Mouse (Mus musculus): ENCODE measurements around the gene AA986860. TPM values are rescaled to one million over a fixed set of nuclear protein-coding genes. Genes with fewer than 3 reads are reported as not detected.

The AA986860 gene
- polyA plus RNA-seq, 1 experiment from 2014 or later, result 32.3 TPM

DNA sequence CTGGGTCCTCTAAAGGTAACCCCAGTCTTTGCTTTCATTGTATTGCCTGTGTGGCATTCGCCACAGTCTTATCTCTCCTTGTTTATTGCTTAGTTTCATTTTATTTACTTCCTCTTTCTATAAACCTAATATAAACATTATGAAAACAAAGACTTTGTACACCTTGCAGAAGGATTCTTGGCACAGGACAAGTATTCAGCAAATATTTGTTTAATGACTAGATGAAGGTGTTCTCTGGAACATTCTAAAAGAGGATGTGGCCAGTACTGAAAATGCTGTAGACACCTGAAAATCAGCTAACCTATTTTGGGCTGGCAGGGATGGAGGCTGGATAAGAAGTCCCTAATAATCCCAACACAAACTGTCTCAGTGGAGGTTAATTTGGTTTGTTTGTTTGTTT is 29.8 kb downstream of the AA986860 start:
- Histone ChIP-seq H3K36me3 (no peaks in the 10 kb centered on the region), H3K9me3 (no peaks in the 10 kb centered on the region), H3K4me3 (replicated peaks) (no peak overlapping the region), H3K4me2 (no peak overlapping the region), H3K27ac (no peak overlapping the region), H3K27me3 (replicated peaks) (no peaks in the 10 kb centered on the region), H3K9ac (no peak overlapping the region), H3K4me1 (no peaks in the 10 kb centered on the region)
- 62% methylated on average over 1 of the region's 1 CpGs for WGBS
- ATAC-seq (ENCODE audit: insufficient read depth, low FRiP score, low read depth), result no peak

DNA sequence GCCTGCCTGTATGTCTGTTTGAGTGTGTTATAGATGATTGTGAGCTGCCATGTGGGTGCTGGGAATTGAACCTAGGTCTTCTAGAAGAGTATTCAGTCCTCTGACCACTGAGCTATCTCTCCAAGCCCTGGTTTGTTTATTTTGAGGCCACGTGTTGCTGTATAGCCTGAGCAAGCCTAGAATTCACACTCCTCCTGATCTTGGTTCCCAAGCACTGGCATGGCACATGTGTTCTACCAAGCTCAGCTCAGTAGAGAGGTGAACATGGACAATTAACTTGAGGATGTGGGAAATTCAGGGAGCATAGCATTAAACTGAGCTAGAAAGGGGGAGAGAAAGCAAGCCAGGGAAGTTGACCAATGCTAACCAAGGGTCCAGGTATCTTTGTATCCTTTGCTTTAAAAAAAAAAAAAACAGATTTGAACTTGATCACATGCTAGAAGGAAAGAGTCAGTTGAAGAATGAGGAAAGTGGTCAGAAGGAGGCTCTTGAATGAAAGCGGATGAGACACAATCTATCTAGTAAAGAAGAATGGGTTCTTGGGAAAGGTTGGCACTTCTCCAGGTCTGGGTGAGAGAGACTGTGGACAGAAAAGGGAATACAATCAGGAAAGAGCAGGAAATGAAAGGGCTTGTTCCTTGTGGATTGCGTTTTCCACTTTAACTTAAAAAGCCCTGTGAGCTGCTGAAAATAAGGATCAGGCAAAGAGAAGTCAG is 30.4 kb downstream of the AA986860 start:
- Histone ChIP-seq H3K9ac (no peak overlapping the region), H3K27me3 (replicated peaks) (no peaks in the 10 kb centered on the region), H3K4me3 (replicated peaks) (no peak overlapping the region), H3K4me2 (no peak overlapping the region), H3K4me1 (no peaks in the 10 kb centered on the region), H3K9me3 (no peaks in the 10 kb centered on the region), H3K27ac (no peak overlapping the region), H3K36me3 (no peaks in the 10 kb centered on the region)
- 79% methylated on average over 3 of the region's 3 CpGs for WGBS
- ATAC-seq (ENCODE audit: insufficient read depth, low FRiP score, low read depth), result no peak

DNA sequence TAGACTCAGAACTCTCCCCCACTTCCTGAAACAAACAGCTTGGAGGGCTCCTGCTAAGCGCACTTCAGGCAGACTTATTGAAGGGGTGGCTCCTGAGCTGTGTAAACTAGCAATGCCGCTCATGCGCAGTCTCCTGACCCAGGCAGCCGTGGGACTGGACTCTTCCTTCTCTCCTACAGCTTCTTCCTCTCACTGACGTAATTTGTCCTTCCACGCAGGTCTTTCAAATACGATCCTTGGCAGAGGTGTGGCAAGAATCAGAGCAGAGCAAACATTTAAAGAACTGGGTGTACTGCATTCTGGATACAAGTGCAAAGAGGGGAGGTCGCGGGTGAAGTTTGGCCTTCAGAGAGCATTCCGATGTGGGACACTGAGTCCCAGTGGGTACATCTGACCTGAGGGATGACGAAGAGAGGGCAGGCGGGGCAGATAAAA is 32.3 kb downstream of the AA986860 start:
- H3K36me3 ChIP-seq, result no peaks in the 10 kb centered on the region
- WGBS, result 59% methylated on average over 12 of the region's 12 CpGs
- peak; percentile 91 for ATAC-seq (ENCODE audit: insufficient read depth, low FRiP score, low read depth)
- no peaks in the 10 kb centered on the region for H3K4me1 ChIP-seq
- peak overlapping the region; percentile 32; the same call in 1 of the 2 replicates for H3K4me2 ChIP-seq
- no peaks in the 10 kb centered on the region for H3K9me3 ChIP-seq
- H3K27ac ChIP-seq, result peak overlapping the region; percentile 82
- H3K4me3 ChIP-seq (replicated peaks), result no peak overlapping the region
- no peak overlapping the region for H3K9ac ChIP-seq
- no peaks in the 10 kb centered on the region for H3K27me3 ChIP-seq (replicated peaks)

DNA sequence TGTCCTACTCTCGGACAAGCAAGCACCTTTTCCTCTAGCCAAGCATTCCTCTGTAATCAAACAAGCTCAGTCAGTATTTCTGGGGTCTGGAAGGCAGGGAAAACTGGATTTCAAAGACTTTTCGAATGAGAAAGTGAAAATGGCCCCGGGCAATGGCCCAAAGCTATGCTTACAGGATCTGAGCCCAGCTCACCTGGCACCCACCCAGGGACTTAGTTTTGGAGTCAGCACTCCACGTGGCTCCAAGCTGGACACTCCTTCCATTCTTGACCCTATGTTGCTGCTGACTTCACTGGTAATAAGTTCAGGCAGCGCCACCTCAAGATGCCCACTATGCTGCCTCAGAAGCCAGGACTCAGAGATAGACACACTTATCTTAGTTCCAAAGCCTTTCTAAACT is 35.3 kb downstream of the AA986860 start:
- no peak overlapping the region for H3K9ac ChIP-seq
- no peaks in the 10 kb centered on the region for H3K4me1 ChIP-seq
- H3K4me3 ChIP-seq (replicated peaks), result no peak overlapping the region
- ATAC-seq (ENCODE audit: insufficient read depth, low FRiP score, low read depth), result no peak
- no peaks in the 10 kb centered on the region for H3K9me3 ChIP-seq
- WGBS, result 80% methylated on average over 5 of the region's 5 CpGs
- H3K4me2 ChIP-seq, result no peak overlapping the region
- H3K27me3 ChIP-seq (replicated peaks), result no peaks in the 10 kb centered on the region
- H3K36me3 ChIP-seq, result no peaks in the 10 kb centered on the region
- H3K27ac ChIP-seq, result no peak overlapping the region

DNA sequence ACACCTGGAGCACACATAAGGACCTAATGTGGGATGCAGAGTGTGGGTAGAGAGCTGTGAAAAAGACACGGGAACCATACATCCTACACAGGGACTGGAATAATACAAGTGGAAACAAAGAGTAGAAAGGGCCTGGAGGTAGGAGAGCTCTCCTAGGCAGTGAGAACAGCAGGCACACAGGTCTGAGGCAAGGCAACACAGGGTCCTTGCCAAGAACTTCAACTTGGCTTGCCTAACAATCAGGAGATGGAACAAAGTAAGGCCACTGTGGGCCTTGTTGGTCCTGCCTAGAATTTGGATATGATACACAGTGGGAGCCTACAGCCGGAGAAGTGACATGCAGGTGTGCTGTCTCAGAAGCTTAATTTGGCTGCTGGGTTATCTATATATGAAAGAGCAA is 38.1 kb downstream of the AA986860 start:
- H3K27me3 ChIP-seq (replicated peaks), result no peaks in the 10 kb centered on the region
- 74% methylated on average over 2 of the region's 2 CpGs for WGBS
- no peak overlapping the region for H3K4me3 ChIP-seq (replicated peaks)
- no peak for ATAC-seq (ENCODE audit: insufficient read depth, low FRiP score, low read depth)
- no peaks in the 10 kb centered on the region for H3K4me1 ChIP-seq
- no peaks in the 10 kb centered on the region for H3K9me3 ChIP-seq
- H3K36me3 ChIP-seq, result no peaks in the 10 kb centered on the region
- H3K4me2 ChIP-seq, result no peak overlapping the region
- H3K27ac ChIP-seq, result peak overlapping the region; percentile 55
- no peak overlapping the region for H3K9ac ChIP-seq

DNA sequence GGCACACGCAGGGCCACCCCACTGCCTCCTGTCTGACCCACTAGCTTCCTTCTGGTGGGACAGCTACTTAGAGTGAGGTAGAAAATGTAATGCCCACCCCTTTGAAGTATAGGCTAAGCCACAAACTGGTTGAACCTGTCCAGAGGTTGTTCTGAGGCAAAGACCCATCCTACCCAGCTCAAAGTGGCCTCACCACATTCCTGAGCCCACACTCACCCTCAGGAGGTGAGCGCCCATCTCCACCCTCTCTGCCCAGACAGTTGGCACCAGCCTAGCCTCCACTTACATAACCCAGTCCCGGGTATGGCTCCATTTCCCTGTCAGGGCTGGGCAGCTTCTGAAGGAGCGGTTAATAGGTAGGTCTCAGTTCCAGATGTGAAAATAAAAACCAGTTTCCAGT is 38.7 kb downstream of the AA986860 start:
- H3K9me3 ChIP-seq, result no peaks in the 10 kb centered on the region
- H3K27me3 ChIP-seq (replicated peaks), result no peaks in the 10 kb centered on the region
- no peak overlapping the region for H3K4me2 ChIP-seq
- WGBS, result 77% methylated on average over 4 of the region's 4 CpGs
- H3K36me3 ChIP-seq, result no peaks in the 10 kb centered on the region
- no peak overlapping the region for H3K9ac ChIP-seq
- H3K27ac ChIP-seq, result peak overlapping the region; percentile 55
- no peak overlapping the region for H3K4me3 ChIP-seq (replicated peaks)
- peak; percentile 70; the same call in 1 of the 2 replicates for ATAC-seq (ENCODE audit: insufficient read depth, low FRiP score, low read depth)
- H3K4me1 ChIP-seq, result no peaks in the 10 kb centered on the region

DNA sequence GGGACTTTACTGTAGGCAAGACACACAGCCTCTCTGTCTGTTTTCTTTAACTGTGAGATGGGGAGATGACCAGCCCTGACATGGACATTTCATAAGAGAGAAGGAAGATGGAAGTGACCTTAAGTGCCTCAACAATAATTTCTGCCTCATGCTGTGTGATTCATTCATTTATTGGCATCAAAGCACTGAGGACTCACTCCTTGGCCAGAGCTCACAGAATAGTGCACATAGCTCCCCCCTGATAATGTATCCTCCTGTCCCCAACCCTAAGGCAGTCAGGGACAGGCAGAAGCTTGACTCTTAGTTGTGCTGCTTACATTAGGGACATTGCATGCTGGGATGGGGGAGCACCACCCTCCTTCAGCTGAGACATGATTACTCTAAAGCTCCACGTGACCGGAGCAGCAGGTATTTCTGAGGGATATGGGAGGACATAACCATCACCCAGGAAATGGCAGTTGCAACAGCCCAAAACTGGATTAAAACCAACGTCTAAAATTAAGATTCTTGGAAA is 39.3 kb downstream of the AA986860 start:
- Histone ChIP-seq H3K9me3 (no peaks in the 10 kb centered on the region), H3K27ac (peak overlapping the region; percentile 16; the same call in 1 of the 2 replicates), H3K4me2 (no peak overlapping the region), H3K9ac (no peak overlapping the region), H3K4me3 (replicated peaks) (no peak overlapping the region), H3K36me3 (no peaks in the 10 kb centered on the region), H3K4me1 (no peaks in the 10 kb centered on the region), H3K27me3 (replicated peaks) (no peaks in the 10 kb centered on the region)
- no peak for ATAC-seq (ENCODE audit: insufficient read depth, low FRiP score, low read depth)
- WGBS, result 69% methylated on average over 3 of the region's 3 CpGs

DNA sequence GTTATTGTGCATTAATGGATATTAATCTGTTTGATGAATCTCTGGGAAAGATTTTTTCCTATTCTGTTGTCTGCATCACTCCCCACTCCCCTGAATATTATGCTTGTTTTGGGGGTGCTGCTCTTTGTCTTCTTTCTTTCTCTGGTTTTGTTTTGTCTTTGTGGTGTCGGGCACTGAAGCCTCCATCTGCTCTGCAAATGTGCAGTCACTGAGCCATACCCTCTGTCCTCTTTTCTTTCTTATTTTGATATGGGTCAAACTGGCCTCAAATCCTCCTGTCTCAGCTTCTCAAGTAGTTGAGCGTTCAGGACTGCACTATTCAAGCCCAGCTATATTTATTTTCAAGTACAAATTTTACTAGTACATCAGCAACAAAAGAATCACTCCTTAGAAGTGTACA is 43.5 kb downstream of the AA986860 start:
- H3K4me3 ChIP-seq (replicated peaks), result no peak overlapping the region
- H3K4me1 ChIP-seq, result no peaks in the 10 kb centered on the region
- no peaks in the 10 kb centered on the region for H3K36me3 ChIP-seq
- H3K9ac ChIP-seq, result no peak overlapping the region
- H3K27ac ChIP-seq, result no peak overlapping the region
- no peak overlapping the region for H3K4me2 ChIP-seq
- H3K27me3 ChIP-seq (replicated peaks), result no peaks in the 10 kb centered on the region
- WGBS, result 75% methylated on average over 2 of the region's 2 CpGs
- H3K9me3 ChIP-seq, result no peaks in the 10 kb centered on the region
- ATAC-seq (ENCODE audit: insufficient read depth, low FRiP score, low read depth), result no peak

DNA sequence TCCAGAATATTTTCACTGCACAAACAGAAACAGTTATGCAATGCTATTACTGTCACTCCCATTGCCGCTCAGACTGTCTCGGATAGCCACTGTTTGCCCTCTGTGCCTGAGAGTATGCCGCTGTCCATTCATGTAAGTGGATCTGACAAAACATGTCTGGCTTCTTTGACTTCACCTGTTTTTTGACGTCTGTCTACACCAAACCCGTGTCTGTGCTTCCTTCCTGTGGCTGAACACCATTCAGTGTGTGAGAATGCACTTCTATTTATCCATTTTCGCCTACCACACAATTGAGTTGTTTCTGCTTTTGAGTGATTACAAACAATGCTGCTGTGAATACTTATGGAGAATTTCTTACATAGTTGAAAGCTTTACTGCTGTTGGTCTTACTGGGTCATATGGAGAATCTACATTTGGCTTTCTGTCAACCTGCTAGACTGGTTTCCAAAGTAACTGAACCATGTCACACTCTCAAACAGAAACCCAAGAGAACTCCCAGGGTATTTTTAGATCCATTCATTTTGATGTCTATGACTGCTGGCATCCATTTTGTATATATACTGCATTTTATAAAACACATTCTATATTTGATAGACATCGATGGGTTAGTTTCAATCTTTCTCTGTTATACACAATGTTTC is 44.0 kb downstream of the AA986860 start:
- WGBS, result 73% methylated on average over 7 of the region's 7 CpGs
- no peak overlapping the region for H3K4me3 ChIP-seq (replicated peaks)
- H3K36me3 ChIP-seq, result no peaks in the 10 kb centered on the region
- ATAC-seq (ENCODE audit: insufficient read depth, low FRiP score, low read depth), result no peak
- H3K4me2 ChIP-seq, result no peak overlapping the region
- H3K27me3 ChIP-seq (replicated peaks), result no peaks in the 10 kb centered on the region
- no peak overlapping the region for H3K9ac ChIP-seq
- H3K4me1 ChIP-seq, result no peaks in the 10 kb centered on the region
- no peaks in the 10 kb centered on the region for H3K9me3 ChIP-seq
- no peak overlapping the region; the same call in 1 of the 2 replicates for H3K27ac ChIP-seq

DNA sequence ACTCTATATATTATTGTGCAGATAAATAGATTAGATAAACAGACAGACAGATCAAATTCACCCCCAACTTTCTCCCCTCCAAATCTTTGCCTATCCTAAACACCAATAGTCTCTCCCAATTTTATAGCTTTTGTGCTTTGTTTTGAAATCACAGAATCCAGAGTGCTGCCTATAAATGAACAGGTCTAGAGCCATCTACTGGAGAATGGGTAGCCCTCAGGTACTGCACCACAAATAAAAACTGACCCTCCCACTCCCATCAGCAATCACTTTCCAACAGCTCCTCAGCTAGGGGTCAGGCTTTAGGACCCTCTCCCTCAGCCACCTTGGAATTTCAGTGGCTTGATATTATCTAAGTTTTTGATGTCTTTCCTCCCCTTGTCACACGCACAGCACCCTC is 44.9 kb downstream of the AA986860 start:
- H3K9me3 ChIP-seq, result no peaks in the 10 kb centered on the region
- no peak overlapping the region for H3K4me3 ChIP-seq (replicated peaks)
- no peaks in the 10 kb centered on the region for H3K27me3 ChIP-seq (replicated peaks)
- 84% methylated on average over 1 of the region's 1 CpGs for WGBS
- no peak overlapping the region for H3K9ac ChIP-seq
- no peak for ATAC-seq (ENCODE audit: insufficient read depth, low FRiP score, low read depth)
- H3K4me1 ChIP-seq, result no peaks in the 10 kb centered on the region
- no peak overlapping the region for H3K4me2 ChIP-seq
- H3K27ac ChIP-seq, result no peak overlapping the region
- no peaks in the 10 kb centered on the region for H3K36me3 ChIP-seq

DNA sequence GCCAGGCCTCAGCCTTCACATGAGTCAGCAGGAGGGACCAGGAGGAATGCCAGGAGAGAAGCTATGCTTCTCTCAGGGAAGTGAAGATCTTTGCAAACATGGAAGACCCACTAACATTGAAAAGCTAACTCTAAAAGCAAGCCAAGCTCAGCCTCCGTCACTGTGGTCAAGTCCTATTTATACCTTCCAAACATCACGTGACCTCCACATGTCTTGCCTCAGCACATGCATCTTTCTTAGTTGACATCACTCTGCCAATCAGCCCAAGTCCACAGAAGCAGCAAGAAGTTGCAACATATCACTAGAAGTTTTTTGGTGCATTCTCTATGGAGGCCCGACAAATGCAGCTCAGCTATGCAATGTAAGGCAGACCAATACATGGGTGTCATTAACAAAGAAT is 48.1 kb downstream of the AA986860 start:
- WGBS, result 82% methylated on average over 3 of the region's 3 CpGs
- no peak overlapping the region for H3K27ac ChIP-seq
- no peak overlapping the region for H3K9ac ChIP-seq
- no peaks in the 10 kb centered on the region for H3K36me3 ChIP-seq
- H3K27me3 ChIP-seq (replicated peaks), result no peaks in the 10 kb centered on the region
- ATAC-seq (ENCODE audit: insufficient read depth, low FRiP score, low read depth), result no peak
- H3K4me2 ChIP-seq, result no peak overlapping the region
- H3K9me3 ChIP-seq, result no peaks in the 10 kb centered on the region
- H3K4me1 ChIP-seq, result no peaks in the 10 kb centered on the region
- H3K4me3 ChIP-seq (replicated peaks), result no peak overlapping the region

DNA sequence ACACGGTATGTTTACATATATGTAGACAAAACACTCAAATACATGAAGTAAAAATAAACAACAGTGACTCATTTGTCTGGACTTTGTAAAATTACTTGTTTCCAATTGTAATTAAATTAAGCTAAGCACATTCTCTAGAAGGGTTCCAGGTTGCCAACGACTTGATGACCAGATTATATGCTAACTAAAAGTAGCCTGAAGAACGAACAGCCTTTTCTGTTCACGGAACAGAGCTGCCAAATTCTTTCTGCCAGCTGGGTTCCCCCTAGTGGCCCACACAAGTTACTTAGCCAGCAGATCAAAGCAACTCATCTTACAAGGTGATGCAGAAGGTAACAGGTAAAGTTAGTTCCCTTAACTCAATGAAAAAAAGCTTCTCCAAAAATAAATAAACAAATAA is 52.3 kb downstream of the AA986860 start:
- H3K4me1 ChIP-seq, result no peaks in the 10 kb centered on the region
- no peak overlapping the region for H3K4me3 ChIP-seq (replicated peaks)
- no peak overlapping the region for H3K4me2 ChIP-seq
- no peak overlapping the region for H3K27ac ChIP-seq
- H3K9me3 ChIP-seq, result no peaks in the 10 kb centered on the region
- WGBS, result 13% methylated on average over 4 of the region's 4 CpGs
- no peaks in the 10 kb centered on the region for H3K36me3 ChIP-seq
- no peak overlapping the region for H3K9ac ChIP-seq
- no peak for ATAC-seq (ENCODE audit: insufficient read depth, low FRiP score, low read depth)
- no peaks in the 10 kb centered on the region for H3K27me3 ChIP-seq (replicated peaks)
